Mouse (Mus musculus) liver, embryonic 16.5 days (tissue): ENCODE results near the gene Safb2. TPM values are rescaled to one million over a fixed set of nuclear protein-coding genes. Genes with fewer than 3 reads are reported as not detected.

Experiments
- ATAC-seq: fragments of 200-750 bp; cut with Nextera tagmentation; 2 replicates; pipeline ENCODE4 v1.8.0; 2017; ENCODE audit warnings: low read depth, mild to moderate bottlenecking, moderate number of reproducible peaks, moderate library complexity
- H3K27ac ChIP-seq: fragments of 300-500 bp; sonication (generic); 2 replicates; pipeline ENCODE4 v1.5.1; 2014; ENCODE audit warnings: mild to moderate bottlenecking, low read length
- H3K27me3 ChIP-seq: fragments of 300-500 bp; sonication (generic); 2 replicates; pipeline ENCODE4 v1.6.1; 2014; ENCODE audit warnings: low read depth, low read length, mixed read lengths; ENCODE audit not compliant: control insufficient read depth, insufficient read depth
- H3K36me3 ChIP-seq: fragments of 300-500 bp; sonication (generic); 2 replicates; pipeline ENCODE4 v1.6.1; 2014; ENCODE audit warnings: mild to moderate bottlenecking; ENCODE audit not compliant: control insufficient read depth, insufficient read depth
- H3K4me1 ChIP-seq: fragments of 300-500 bp; sonication (generic); 2 replicates; pipeline ENCODE4 v1.6.1; 2014; ENCODE audit warnings: low read depth, low read length, mixed read lengths; ENCODE audit not compliant: control insufficient read depth
- H3K4me2 ChIP-seq: fragments of 300-500 bp; sonication (generic); 2 replicates; pipeline ENCODE4 v1.6.1; 2014; ENCODE audit warnings: low read depth, low read length, mixed read lengths
- H3K4me3 ChIP-seq: fragments of 300-500 bp; sonication (generic); 2 replicates; pipeline ENCODE4 v1.5.1; 2014; ENCODE audit warnings: low read depth, mild to moderate bottlenecking, low read length
- H3K9ac ChIP-seq: fragments of 300-500 bp; sonication (generic); 2 replicates; pipeline ENCODE4 v1.6.1; 2014; ENCODE audit warnings: low read depth, low read length
- H3K9me3 ChIP-seq: fragments of 300-500 bp; sonication (generic); replicated peaks from 2 replicates; pipeline ENCODE4 v1.6.1; 2016; ENCODE audit warnings: low read length; ENCODE audit not compliant: control insufficient read depth
- WGBS: fragments of 180-500 bp; shearing (Covaris S2); extraction: QIAGEN DNeasy Blood & Tissue Kit; methylation state at CpG from one replicate; pipeline ENCODE4 v1.1.7; 2014; ENCODE audit not compliant: insufficient replicate concordance; 5-methylcytosine and 5-hydroxymethylcytosine counted together
- polyA plus RNA-seq: library from polyadenylated mRNA; unstranded; fragments of >200 nt; fragmentation: Nextera tagmentation; extraction: Ambion mirVana; gene quantifications from 2 replicates; pipeline ENCODE4 v1.2.1, GENCODE M21; 2015

Gene Safb2
- polyA plus RNA-seq, 1 experiment from 2014 or later = 28.8 TPM

- Histone ChIP-seq H3K4me2 (no peak overlapping the region), H3K4me1 (no peaks in the 10 kb centered on the region), H3K9me3 (no peaks in the 10 kb centered on the region), H3K27ac (no peak overlapping the region), H3K9ac (no peak overlapping the region), H3K27me3 (no peaks in the 10 kb centered on the region), H3K4me3 (no peak overlapping the region), H3K36me3 (no peaks in the 10 kb centered on the region)
- WGBS = 41% methylated on average over 4 of the region's 4 CpGs
- ATAC-seq = no peak
These were observed 59.4 kb downstream of the Safb2 start for GRCm38 (mm10) chr17:56524943-56525342.

- H3K4me1 ChIP-seq = no peaks in the 10 kb centered on the region
- WGBS = 39% methylated on average over 1 of the region's 1 CpGs
- H3K9me3 ChIP-seq = no peaks in the 10 kb centered on the region
- H3K27me3 ChIP-seq = no peaks in the 10 kb centered on the region
- H3K36me3 ChIP-seq = no peaks in the 10 kb centered on the region
- H3K9ac ChIP-seq = no peak overlapping the region
- no peak overlapping the region for H3K27ac ChIP-seq
- ATAC-seq = no peak
- no peak overlapping the region for H3K4me2 ChIP-seq
- H3K4me3 ChIP-seq = no peak overlapping the region
These were observed 61.6 kb downstream of the Safb2 start for GRCm38 (mm10) chr17:56522744-56523143.

- H3K27me3 ChIP-seq = peaks cover 31% of the 10 kb centered on the region
- no peak overlapping the region for H3K9ac ChIP-seq
- no peaks in the 10 kb centered on the region for H3K9me3 ChIP-seq
- H3K4me3 ChIP-seq = no peak overlapping the region
- no peaks in the 10 kb centered on the region for H3K36me3 ChIP-seq
- H3K4me1 ChIP-seq = no peaks in the 10 kb centered on the region
- no peak for ATAC-seq
- 8% methylated on average over 13 of the region's 13 CpGs for WGBS
- H3K4me2 ChIP-seq = no peak overlapping the region
- no peak overlapping the region for H3K27ac ChIP-seq
These were observed 68.5 kb downstream of the Safb2 start for GRCm38 (mm10) chr17:56515690-56516410.

GRCm38 (mm10) chr17:56514916-56515315 is 69.5 kb downstream of the Safb2 start:
- Histone ChIP-seq H3K4me3 (no peak overlapping the region), H3K27me3 (peaks cover 40% of the 10 kb centered on the region), H3K27ac (no peak overlapping the region), H3K9ac (no peak overlapping the region), H3K36me3 (no peaks in the 10 kb centered on the region), H3K9me3 (no peaks in the 10 kb centered on the region), H3K4me1 (peaks cover 2% of the 10 kb centered on the region; the same call in 1 of the 2 replicates), H3K4me2 (no peak overlapping the region)
- WGBS = 42% methylated on average over 12 of the region's 12 CpGs
- no peak for ATAC-seq

- Histone ChIP-seq H3K4me2 (no peak overlapping the region), H3K36me3 (no peaks in the 10 kb centered on the region), H3K9me3 (no peaks in the 10 kb centered on the region), H3K27me3 (peaks cover 46% of the 10 kb centered on the region), H3K27ac (no peak overlapping the region), H3K9ac (no peak overlapping the region), H3K4me3 (no peak overlapping the region), H3K4me1 (peaks cover 2% of the 10 kb centered on the region; the same call in 1 of the 2 replicates)
- no peak for ATAC-seq
These were observed 70.1 kb downstream of the Safb2 start for GRCm38 (mm10) chr17:56514330-56514729.

GRCm38 (mm10) chr17:56512310-56512709 is 72.1 kb downstream of the Safb2 start, which contains the start of gene Znrf4:
TSS of gene Znrf4 (minus strand) at chr17:56512431.
- H3K27ac ChIP-seq = no peak within 1 kb of the TSS
- no peak within 1 kb of the TSS for H3K4me3 ChIP-seq
- no peak within 1 kb of the TSS for H3K9ac ChIP-seq
- WGBS = 56% methylated on average over 22 of the region's 22 CpGs
- peaks cover 4% of the 10 kb centered on the region for H3K4me1 ChIP-seq
- no peak within 1 kb of the TSS for H3K4me2 ChIP-seq
- ATAC-seq = no peak
- peaks cover 52% of the 10 kb centered on the region for H3K27me3 ChIP-seq
- H3K36me3 ChIP-seq = no peaks in the 10 kb centered on the region
- no peaks in the 10 kb centered on the region for H3K9me3 ChIP-seq

GRCm38 (mm10) chr17:56511707-56512090 is 72.7 kb downstream of the Safb2 start:
- peaks cover 4% of the 10 kb centered on the region for H3K4me1 ChIP-seq
- H3K9me3 ChIP-seq = no peaks in the 10 kb centered on the region
- WGBS = 23% methylated on average over 29 of the region's 29 CpGs
- H3K4me2 ChIP-seq = no peak overlapping the region
- ATAC-seq = no peak
- H3K36me3 ChIP-seq = no peaks in the 10 kb centered on the region
- H3K27me3 ChIP-seq = peaks cover 52% of the 10 kb centered on the region
- H3K4me3 ChIP-seq = no peak overlapping the region
- no peak overlapping the region for H3K9ac ChIP-seq
- no peak overlapping the region for H3K27ac ChIP-seq

- peaks cover 52% of the 10 kb centered on the region for H3K27me3 ChIP-seq
- 6% methylated on average over 60 of the region's 60 CpGs for WGBS
These were observed 73.2 kb downstream of the Safb2 start for GRCm38 (mm10) chr17:56510970-56511706.

More at GRCm38 (mm10) chr17:56510970-56511706, 73.2 kb downstream of the Safb2 start:
- Histone ChIP-seq H3K9ac (no peak overlapping the region), H3K36me3 (no peaks in the 10 kb centered on the region), H3K4me1 (peaks cover 4% of the 10 kb centered on the region), H3K4me3 (no peak overlapping the region), H3K9me3 (no peaks in the 10 kb centered on the region), H3K4me2 (no peak overlapping the region), H3K27ac (no peak overlapping the region)
- no peak for ATAC-seq
